Mouse (Mus musculus) hindbrain, embryonic 11.5 days (tissue): ENCODE results near the gene Txndc9. TPM values are rescaled to one million over a fixed set of nuclear protein-coding genes. Genes with fewer than 3 reads are reported as not detected.

Experiments used
- ATAC-seq: fragments of 200-750 bp; cut with Nextera tagmentation; 2 replicates; pipeline ENCODE4 v1.8.0; 2017; ENCODE audit warnings: mild to moderate bottlenecking, moderate TSS enrichment, moderate library complexity; ENCODE audit not compliant: low FRiP score
- DNase-seq: peaks from one replicate; pipeline ENCODE4 v3.0.0-alpha.2; 2015; ENCODE audit warnings: low spot score
- H3K27ac ChIP-seq: fragments of 300-500 bp; sonication (generic); 2 replicates; pipeline ENCODE4 v1.5.1; 2014; ENCODE audit warnings: mild to moderate bottlenecking, low read depth, low read length
- H3K27me3 ChIP-seq: fragments of 300-500 bp; sonication (generic); 2 replicates; pipeline ENCODE4 v1.6.1; 2014; ENCODE audit warnings: mild to moderate bottlenecking, low read length, moderate library complexity, mixed read lengths; ENCODE audit not compliant: control insufficient read depth, insufficient read depth
- H3K36me3 ChIP-seq: fragments of 300-500 bp; sonication (generic); 2 replicates; pipeline ENCODE4 v1.6.1; 2014; ENCODE audit warnings: mild to moderate bottlenecking, low read length, moderate library complexity, mixed read lengths; ENCODE audit not compliant: control insufficient read depth, insufficient read depth
- H3K4me1 ChIP-seq: fragments of 300-500 bp; sonication (generic); replicated peaks from 2 replicates; pipeline ENCODE4 v1.6.1; 2014; ENCODE audit warnings: low read length, mixed read lengths; ENCODE audit not compliant: control insufficient read depth, insufficient read depth
- H3K4me2 ChIP-seq: fragments of 300-500 bp; sonication (generic); replicated peaks from 2 replicates; pipeline ENCODE4 v1.6.1; 2014; ENCODE audit warnings: mild to moderate bottlenecking, low read depth, low read length
- H3K4me3 ChIP-seq: fragments of 300-500 bp; sonication (generic); 2 replicates; pipeline ENCODE4 v1.5.1; 2014; ENCODE audit warnings: low read depth, low read length
- H3K9ac ChIP-seq: fragments of 300-500 bp; sonication (generic); 2 replicates; pipeline ENCODE4 v1.6.1; 2014; ENCODE audit warnings: low read depth, low read length
- H3K9me3 ChIP-seq: fragments of 300-500 bp; sonication (generic); 2 replicates; pipeline ENCODE4 v1.6.1; 2016; ENCODE audit warnings: low read length; ENCODE audit not compliant: control insufficient read depth
- whole genome bisulfite sequencing: fragments of 180-500 bp; shearing (Covaris S2); extraction: QIAGEN DNeasy Blood & Tissue Kit; methylation state at CpG from one replicate; pipeline ENCODE4 v1.1.7; 2014; 5-methylcytosine and 5-hydroxymethylcytosine counted together
- polyA plus RNA-seq: library from polyadenylated mRNA; unstranded; fragments of >200 nt; fragmentation: Nextera tagmentation; extraction: Ambion mirVana; gene quantifications from 2 replicates; pipeline ENCODE4 v1.2.1, GENCODE M21; 2014

Txndc9 gene
- 188 TPM in 2 replicates for polyA plus RNA-seq

GRCm38 (mm10) chr1:37997867-37998266 is at the start of gene Txndc9, which contains the start of gene Eif5b:
TSS of gene Txndc9 (minus strand) at chr1:37997893.
TSS of gene Eif5b (plus strand) at chr1:37998010.
- Histone ChIP-seq H3K4me1 (peaks cover 4% of the 10 kb centered on the region; the same call in 1 of the 2 replicates), H3K9ac (peak within 1 kb of the TSS; percentile 76), H3K27ac (peak within 1 kb of the TSS; percentile 88), H3K4me3 (peak within 1 kb of the TSS; percentile 96), H3K9me3 (no peaks in the 10 kb centered on the region), H3K27me3 (no peaks in the 10 kb centered on the region), H3K4me2 (peak within 1 kb of the TSS; percentile 92), H3K36me3 (peaks cover 9% of the 10 kb centered on the region; the same call in 1 of the 2 replicates)
- WGBS = under 1% methylated on average over 50 of the region's 50 CpGs
- DNase-seq (peak; percentile 96), ATAC-seq (peak; percentile 93)

GRCm38 (mm10) chr1:38038898-38039297 is 41.2 kb upstream of the Txndc9 start:
- 94% methylated on average over 2 of the region's 2 CpGs for WGBS

GRCm38 (mm10) chr1:38037375-38037774 is 39.7 kb upstream of the Txndc9 start:
- Histone ChIP-seq H3K27me3 (no peaks in the 10 kb centered on the region), H3K9ac (no peak overlapping the region), H3K27ac (no peak overlapping the region), H3K9me3 (no peaks in the 10 kb centered on the region), H3K36me3 (peaks cover 5% of the 10 kb centered on the region), H3K4me1 (no peaks in the 10 kb centered on the region), H3K4me3 (no peak overlapping the region), H3K4me2 (no peak overlapping the region)
- DNase-seq (no peak), ATAC-seq (no peak)
- WGBS = 91% methylated on average over 5 of the region's 5 CpGs

More at GRCm38 (mm10) chr1:38038898-38039297, 41.2 kb upstream of the Txndc9 start:
- Histone ChIP-seq H3K4me3 (no peak overlapping the region), H3K4me1 (no peaks in the 10 kb centered on the region), H3K9ac (no peak overlapping the region), H3K9me3 (no peaks in the 10 kb centered on the region), H3K27ac (no peak overlapping the region), H3K27me3 (no peaks in the 10 kb centered on the region), H3K36me3 (peaks cover 5% of the 10 kb centered on the region), H3K4me2 (no peak overlapping the region)
- DNase-seq (no peak), ATAC-seq (no peak)

- Histone ChIP-seq H3K4me2 (no peak overlapping the region), H3K9me3 (no peaks in the 10 kb centered on the region), H3K9ac (no peak overlapping the region), H3K4me3 (no peak overlapping the region), H3K36me3 (no peaks in the 10 kb centered on the region), H3K4me1 (no peaks in the 10 kb centered on the region), H3K27me3 (no peaks in the 10 kb centered on the region), H3K27ac (no peak overlapping the region)
- DNase-seq (no peak), ATAC-seq (no peak)
- WGBS = 92% methylated on average over 4 of the region's 4 CpGs
These were observed 37.8 kb upstream of the Txndc9 start for GRCm38 (mm10) chr1:38035521-38035920.

GRCm38 (mm10) chr1:38031391-38031790 is 33.7 kb upstream of the Txndc9 start:
- DNase-seq = no peak
- Histone ChIP-seq H3K36me3 (no peaks in the 10 kb centered on the region), H3K9ac (no peak overlapping the region), H3K27me3 (no peaks in the 10 kb centered on the region), H3K4me2 (no peak overlapping the region), H3K4me1 (no peaks in the 10 kb centered on the region), H3K9me3 (no peaks in the 10 kb centered on the region), H3K27ac (no peak overlapping the region), H3K4me3 (no peak overlapping the region)
- no peak for ATAC-seq
- 93% methylated on average over 5 of the region's 5 CpGs for WGBS

GRCm38 (mm10) chr1:38027301-38027700 is 29.6 kb upstream of the Txndc9 start:
- no peaks in the 10 kb centered on the region for H3K36me3 ChIP-seq
- H3K4me1 ChIP-seq = no peaks in the 10 kb centered on the region
- H3K27ac ChIP-seq = no peak overlapping the region
- H3K9ac ChIP-seq = no peak overlapping the region
- no peak overlapping the region for H3K4me2 ChIP-seq
- no peak overlapping the region for H3K4me3 ChIP-seq
- ATAC-seq (no peak), DNase-seq (no peak)
- H3K27me3 ChIP-seq = no peaks in the 10 kb centered on the region
- WGBS = 91% methylated on average over 7 of the region's 7 CpGs
- no peaks in the 10 kb centered on the region for H3K9me3 ChIP-seq

- no peak overlapping the region for H3K4me2 ChIP-seq
- ATAC-seq (no peak), DNase-seq (no peak)
- 97% methylated on average over 2 of the region's 2 CpGs for WGBS
- H3K9ac ChIP-seq = no peak overlapping the region
- H3K27me3 ChIP-seq = no peaks in the 10 kb centered on the region
- H3K4me1 ChIP-seq = no peaks in the 10 kb centered on the region
- no peak overlapping the region for H3K27ac ChIP-seq
- H3K4me3 ChIP-seq = no peak overlapping the region
- H3K9me3 ChIP-seq = no peaks in the 10 kb centered on the region
- H3K36me3 ChIP-seq = peaks cover 3% of the 10 kb centered on the region; the same call in 1 of the 2 replicates
These were observed 17.0 kb upstream of the Txndc9 start for GRCm38 (mm10) chr1:38014551-38015203.

GRCm38 (mm10) chr1:38012509-38012908 is 14.8 kb upstream of the Txndc9 start:
- no peaks in the 10 kb centered on the region for H3K9me3 ChIP-seq
- no peak overlapping the region for H3K4me3 ChIP-seq
- DNase-seq = no peak
- H3K9ac ChIP-seq = no peak overlapping the region
- H3K27me3 ChIP-seq = no peaks in the 10 kb centered on the region
- no peak overlapping the region for H3K4me2 ChIP-seq
- ATAC-seq = no peak
- H3K4me1 ChIP-seq = no peaks in the 10 kb centered on the region
- no peak overlapping the region for H3K27ac ChIP-seq
- no peaks in the 10 kb centered on the region for H3K36me3 ChIP-seq

- H3K4me1 ChIP-seq = no peaks in the 10 kb centered on the region
- H3K9ac ChIP-seq = no peak overlapping the region
- no peaks in the 10 kb centered on the region for H3K27me3 ChIP-seq
- DNase-seq (no peak), ATAC-seq (no peak)
- 86% methylated on average over 3 of the region's 3 CpGs for WGBS
- H3K9me3 ChIP-seq = no peaks in the 10 kb centered on the region
- H3K4me3 ChIP-seq = no peak overlapping the region
- no peak overlapping the region for H3K4me2 ChIP-seq
- no peaks in the 10 kb centered on the region for H3K36me3 ChIP-seq
- no peak overlapping the region for H3K27ac ChIP-seq
These were observed 14.4 kb upstream of the Txndc9 start for GRCm38 (mm10) chr1:38012104-38012503.
